Mouse (Mus musculus) bone marrow, adult 2 months (tissue): ENCODE data around the gene Id1. TPM values are rescaled to one million over a fixed set of nuclear protein-coding genes. Genes with fewer than 3 reads are reported as not detected.

Experiments used
- H3K27ac ChIP-seq: fragments of 200-500 bp; 2 replicates; pipeline ENCODE4 v1.5.1; 2012; ENCODE audit warnings: low read depth, mild to moderate bottlenecking, control low read depth, inconsistent platforms, low read length; ENCODE audit not compliant: control insufficient read depth, poor library complexity, insufficient read depth
- H3K4me1 ChIP-seq: fragments of 200-500 bp; 2 replicates; pipeline ENCODE4 v1.6.1; 2011; ENCODE audit warnings: low read length; ENCODE audit not compliant: control insufficient read depth, insufficient read depth
- H3K4me3 ChIP-seq: fragments of 200-500 bp; replicated peaks from 2 replicates; pipeline ENCODE3; 2011; ENCODE audit warnings: mild to moderate bottlenecking, low read depth, low read length, control low read depth; ENCODE audit not compliant: control insufficient read depth
- CTCF ChIP-seq: fragments of 200-500 bp; IDR thresholded peaks from 2 replicates; pipeline ENCODE4 v1.5.1; 2011; ENCODE audit warnings: low read length, control low read depth; ENCODE audit not compliant: control insufficient read depth, insufficient read depth
- POLR2A ChIP-seq: fragments of 200-500 bp; IDR thresholded peaks from 2 replicates; pipeline ENCODE4 v1.6.1; 2011; ENCODE audit warnings: low read depth, mild to moderate bottlenecking, control low read depth, low read length, borderline replicate concordance; ENCODE audit not compliant: control insufficient read depth
- WGBS: fragments of 180-500 bp; shearing (Covaris S2); methylation state at CpG from one replicate; pipeline ENCODE4 v1.1.7; 2018; 5-methylcytosine and 5-hydroxymethylcytosine counted together
- polyA plus RNA-seq: library from polyadenylated mRNA; stranded (reverse); fragments of >200 nt; gene quantifications from 2 replicates; pipeline ENCODE4 v1.2.4, GENCODE M21; 2011; ENCODE audit warnings: low replicate concordance; ENCODE audit not compliant: missing spikeins, insufficient read depth, insufficient read length

The Id1 gene
- polyA plus RNA-seq, 1 experiment, result 15.9 TPM

DNA sequence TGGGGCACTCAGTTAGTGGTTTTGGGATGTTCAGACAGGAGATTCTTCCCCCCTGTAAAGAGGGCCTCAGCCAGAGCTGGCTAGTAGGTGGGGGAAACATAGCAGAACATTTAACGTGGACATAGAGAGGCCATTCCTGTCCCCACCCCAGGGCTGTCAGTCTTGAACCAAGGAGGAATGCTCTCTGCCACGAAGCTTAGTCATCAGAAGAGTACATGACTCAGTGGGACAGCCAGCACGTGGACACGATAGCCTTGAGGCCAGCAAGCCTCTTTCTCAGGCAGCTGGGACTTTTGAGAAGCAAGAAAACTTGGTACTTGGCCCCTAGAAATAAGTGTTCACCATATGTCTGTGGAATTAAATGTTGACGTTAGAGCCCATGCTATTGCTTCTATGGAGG is 46.6 kb downstream of the Id1 start:
- whole genome bisulfite sequencing, result 71% methylated on average over 5 of the region's 5 CpGs
- peaks cover 1% of the 10 kb centered on the region for H3K4me1 ChIP-seq
- no peak for TF ChIP-seq CTCF
- TF ChIP-seq POLR2A, result no peak
- H3K4me3 ChIP-seq, result no peak overlapping the region
- H3K27ac ChIP-seq, result no peak overlapping the region

DNA sequence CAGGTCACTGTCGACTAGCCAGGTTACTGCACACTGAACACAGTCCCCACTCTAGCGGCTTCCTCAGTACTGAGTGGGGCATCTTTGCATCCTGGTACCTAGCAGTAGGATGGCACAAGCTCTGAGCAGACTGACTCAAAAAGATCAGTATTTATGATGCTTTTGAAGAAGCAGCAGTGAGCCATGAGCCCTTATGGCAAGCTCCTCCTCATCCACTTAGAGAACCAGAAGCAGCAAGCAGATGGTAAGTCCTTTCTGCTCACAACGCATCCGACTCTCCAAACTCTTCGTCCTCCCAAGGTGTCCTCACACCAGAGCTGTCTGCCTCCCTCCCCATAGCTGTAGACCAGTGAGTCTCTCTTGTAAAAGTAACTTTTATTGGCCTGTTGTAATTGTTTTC is 47.2 kb downstream of the Id1 start:
- Histone ChIP-seq H3K27ac (no peak overlapping the region), H3K4me3 (no peak overlapping the region), H3K4me1 (peaks cover 1% of the 10 kb centered on the region)
- WGBS, result 91% methylated on average over 5 of the region's 5 CpGs
- TF ChIP-seq POLR2A (no peak), CTCF (no peak)

DNA sequence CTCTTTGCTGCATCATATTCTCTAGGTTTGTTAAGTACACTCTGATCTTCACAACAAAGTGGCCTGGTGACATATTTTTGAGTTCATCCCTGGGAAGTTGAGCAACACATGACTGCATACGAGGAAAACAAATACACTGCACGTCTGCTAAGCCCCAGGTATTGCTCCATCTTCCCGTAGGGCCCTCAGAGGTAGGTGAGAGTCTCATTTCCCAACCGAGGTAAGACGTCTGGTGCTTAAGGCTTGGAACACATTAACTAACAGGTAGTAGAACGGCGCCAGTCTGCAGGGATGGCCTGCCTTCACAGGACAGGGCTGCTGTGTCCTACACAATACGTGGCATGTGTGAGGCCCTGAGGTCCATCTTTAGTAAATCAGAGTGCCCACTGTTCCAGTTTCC is 48.6 kb downstream of the Id1 start:
- peak overlapping the region; percentile 10; the same call in 1 of the 2 replicates for H3K27ac ChIP-seq
- 45% methylated on average over 8 of the region's 8 CpGs for WGBS
- no peak for TF ChIP-seq CTCF
- no peak for TF ChIP-seq POLR2A
- H3K4me1 ChIP-seq, result peaks cover 6% of the 10 kb centered on the region
- no peak overlapping the region for H3K4me3 ChIP-seq

DNA sequence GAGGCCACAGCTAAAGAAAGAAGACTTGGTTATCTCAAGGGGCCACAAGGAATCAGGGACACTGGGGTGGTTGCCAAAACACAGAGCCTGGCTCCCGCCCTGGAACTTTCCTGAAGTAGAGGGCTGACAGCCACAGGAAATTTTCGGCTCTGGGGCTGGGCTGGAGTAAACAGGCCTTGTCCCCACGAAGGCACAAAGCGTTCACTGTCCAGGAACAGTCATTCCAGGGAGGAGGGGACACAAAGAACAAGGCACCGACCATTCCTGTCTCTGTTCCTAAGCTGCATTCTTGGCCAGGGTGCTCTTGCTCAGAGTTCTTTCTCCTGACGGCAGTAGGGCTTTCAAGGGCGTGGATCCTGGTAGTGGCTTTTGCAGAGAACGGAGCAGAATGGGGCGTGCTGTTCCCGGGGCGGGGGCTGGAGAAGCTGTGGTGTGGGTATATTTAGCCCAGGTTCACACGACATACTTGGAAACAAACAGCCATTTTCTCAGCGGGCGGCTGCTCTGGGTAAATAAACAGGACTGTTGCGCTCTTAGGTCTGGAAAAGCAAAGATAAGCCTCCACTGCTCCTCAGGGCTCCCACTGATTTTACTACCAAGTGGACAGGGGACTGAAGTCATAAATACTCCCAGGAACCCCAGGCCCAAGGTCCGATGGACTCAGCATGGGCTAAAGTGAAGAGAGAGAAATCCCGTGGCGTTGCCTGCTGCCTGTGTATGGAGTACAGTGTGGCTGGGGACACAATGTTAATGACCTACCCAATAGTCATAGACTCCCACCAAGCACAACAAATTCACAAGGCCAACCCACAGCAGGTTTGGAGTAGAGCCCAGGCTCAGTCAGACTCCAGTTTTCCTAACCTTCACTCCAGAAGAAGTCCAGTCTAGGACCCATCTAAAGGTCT is 49.6 kb downstream of the Id1 start:
- TF ChIP-seq POLR2A, result no peak
- no peak for TF ChIP-seq CTCF
- Histone ChIP-seq H3K4me1 (peaks cover 13% of the 10 kb centered on the region), H3K27ac (peak overlapping the region; percentile 7; the same call in 1 of the 2 replicates), H3K4me3 (no peak overlapping the region)
- WGBS, result 67% methylated on average over 18 of the region's 18 CpGs

Other genes starting within 250 kb of the Id1 start
- gene Defb22, start 246.1 kb upstream of the Id1 start, polyA plus RNA-seq, result not detected in 2 replicates
- not detected in 2 replicates for gene Defb26, start 224.6 kb upstream of the Id1 start, polyA plus RNA-seq
- not detected in 2 replicates for gene Defb28, start 218.0 kb upstream of the Id1 start, polyA plus RNA-seq
- gene Defb29, start 196.2 kb upstream of the Id1 start, polyA plus RNA-seq, result not detected in 2 replicates
- gene Gm17416, start 166.9 kb upstream of the Id1 start, polyA plus RNA-seq, result not detected in 2 replicates
- gene Defb21, start 163.5 kb upstream of the Id1 start, polyA plus RNA-seq, result not detected in 2 replicates
- not detected in 2 replicates for gene Defb19, start 155.9 kb upstream of the Id1 start, polyA plus RNA-seq
- not detected in 2 replicates for gene Defb45, start 136.9 kb upstream of the Id1 start, polyA plus RNA-seq
- gene Defb36, start 131.9 kb upstream of the Id1 start, polyA plus RNA-seq, result not detected in 2 replicates
- not detected in 2 replicates for gene Defb25, start 113.2 kb upstream of the Id1 start, polyA plus RNA-seq
- gene Rem1, start 109.3 kb upstream of the Id1 start, polyA plus RNA-seq, result not detected in 2 replicates
- 37.9 and 71.3 TPM in 2 replicates for gene H13, start 66.8 kb upstream of the Id1 start, polyA plus RNA-seq
- 1.8 and 12.9 TPM in 2 replicates for gene Mcts2, start 49.2 kb upstream of the Id1 start, polyA plus RNA-seq
- 1.4 TPM in 1 of 2 replicates, not detected in the other for gene Cox4i2, start 17.9 kb downstream of the Id1 start, polyA plus RNA-seq
- gene Bcl2l1, start 95.5 kb downstream of the Id1 start, polyA plus RNA-seq, result 97.4 and 124 TPM in 2 replicates
- 57.0 and 74.1 TPM in 2 replicates for gene Tpx2, start 111.7 kb downstream of the Id1 start, polyA plus RNA-seq
- 1.0 TPM in 1 of 2 replicates, not detected in the other for gene Mylk2, start 175.1 kb downstream of the Id1 start, polyA plus RNA-seq
- gene Foxs1, start 197.0 kb downstream of the Id1 start, polyA plus RNA-seq, result not detected in 2 replicates
- gene Dusp15, start 215.4 kb downstream of the Id1 start, polyA plus RNA-seq, result not detected in 2 replicates
- not detected in 2 replicates for gene Ttll9, start 226.2 kb downstream of the Id1 start, polyA plus RNA-seq